8 mouse cellular contexts compared by ENCODE assay signal in genomic region chr19:10041388-10042148, GRCm38 (mm10). TPM values are rescaled to one million over a fixed set of nuclear protein-coding genes. Genes with fewer than 3 reads are reported as not detected.
DNase-seq lines count a peak whose midpoint lies in the region; ATAC-seq lines count a peak whose summit lies in the region.

Fads3 (plus strand) TSS chr19:10041569.

- peak; percentile 91 for ATAC-seq in intestine, embryonic 15.5 days

- H3K27ac ChIP-seq in intestine, embryonic 15.5 days, result peak within 1 kb of the TSS; percentile 59

- no peaks in the 10 kb centered on the region for H3K9me3 ChIP-seq in intestine, embryonic 15.5 days

- peak within 1 kb of the TSS; percentile 76 for H3K9ac ChIP-seq in intestine, embryonic 15.5 days

- H3K4me2 ChIP-seq in intestine, embryonic 15.5 days (replicated peaks), result peak within 1 kb of the TSS; percentile 99

- intact Hi-C loops in left cerebral cortex, postnatal 4 days (cut with DNase I), result no loop called here

- WGBS in intestine, embryonic 15.5 days, result under 1% methylated on average over 69 of the region's 69 CpGs

- H3K36me3 ChIP-seq in intestine, embryonic 15.5 days, result no peaks in the 10 kb centered on the region

- H3K4me1 ChIP-seq in intestine, embryonic 15.5 days (replicated peaks), result peaks cover 30% of the 10 kb centered on the region

- H3K27me3 ChIP-seq in intestine, embryonic 15.5 days (replicated peaks), result no peaks in the 10 kb centered on the region

- peak within 1 kb of the TSS; percentile 71 for H3K4me3 ChIP-seq in intestine, embryonic 15.5 days (replicated peaks)

- peak; percentile 86 for DNase-seq in adrenal gland, postnatal 10 days
- DNase-seq in embryo, embryonic 9.5 days (ENCODE audit: extremely low spot score), result peak; percentile 69
- peak; percentile 77 to 81 for DNase-seq in gastrocnemius, postnatal 4 days (ENCODE audit: low spot score in 2 of 2)
- DNase-seq in left cerebral cortex, postnatal 4 days, result peak; percentile 68
- DNase-seq in mesoderm, embryonic 11.5 days (ENCODE audit: low read depth, low spot score), result peak; percentile 73
- DNase-seq in right cerebral cortex, postnatal 36 days (ENCODE audit: low spot score in 2 of 2), result peak; percentile 60 to 63
- DNase-seq in natural killer cell, adult 2 months (ENCODE audit: low spot score in 2 of 2), result no peak

RNA-seq across cellular contexts. Expression of gene Fads3, which starts in this region (rescaled TPM):
- 10 to 100 TPM; 11.1 to 14.7 TPM for total RNA-seq in adrenal gland, postnatal 10 days (2021)
- 10 to 100 TPM; 16.8 to 28.4 TPM for total RNA-seq in gastrocnemius, postnatal 4 days (2021)
- polyA plus RNA-seq in intestine, embryonic 15.5 days (2015; fragmentation: Nextera tagmentation; extraction: Ambion mirVana), result 15.1 and 16.3 TPM in 2 replicates
- 10 to 100 TPM; 52.8 to 60.4 TPM for total RNA-seq in left cerebral cortex, postnatal 4 days (2021)

Comparison
In these comparisons a context has a peak if more than half of its experiments do, and no peak if none do; other contexts are left out.
1. DNase-seq: peak in adrenal gland, postnatal 10 days (single experiment), embryo, embryonic 9.5 days (single experiment), gastrocnemius, postnatal 4 days (2 of 2), left cerebral cortex, postnatal 4 days (single experiment), mesoderm, embryonic 11.5 days (single experiment) and right cerebral cortex, postnatal 36 days (2 of 2); none in natural killer cell, adult 2 months (0 of 2).